Mouse (Mus musculus) spleen, adult 2 months (tissue): Measurements from ENCODE around the gene Ppp2r1b. TPM values are rescaled to one million over a fixed set of nuclear protein-coding genes. Genes with fewer than 3 reads are reported as not detected.

Experiments
- DNase-seq, 2 experiments: peaks; one replicate each; pipeline versions ENCODE4 v3.0.0 to v3.0.0-alpha.2; 2012 to 2021; ENCODE audit warnings: low spot score in 2 of 2, low read depth in 1 of 2
- H3K27ac ChIP-seq: fragments of 200-500 bp; 2 replicates; pipeline ENCODE4 v1.5.1; 2012; ENCODE audit warnings: low read length, inconsistent platforms; ENCODE audit not compliant: insufficient read depth
- H3K27me3 ChIP-seq: fragments of 200-500 bp; 2 replicates; pipeline ENCODE4 v1.6.1; 2012; ENCODE audit warnings: mild to moderate bottlenecking, moderate library complexity, low read length, inconsistent platforms; ENCODE audit not compliant: control insufficient read depth, insufficient read depth
- H3K36me3 ChIP-seq: fragments of 200-500 bp; 2 replicates; pipeline ENCODE4 v1.6.1; 2012; ENCODE audit warnings: mild to moderate bottlenecking, low read length, inconsistent platforms; ENCODE audit not compliant: control insufficient read depth, insufficient read depth
- H3K4me1 ChIP-seq: fragments of 200-500 bp; 2 replicates; pipeline ENCODE4 v1.6.1; 2011; ENCODE audit warnings: inconsistent platforms; ENCODE audit not compliant: control insufficient read depth, insufficient read depth, insufficient read length
- H3K4me3 ChIP-seq: fragments of 200-500 bp; 2 replicates; pipeline ENCODE4 v1.5.1; 2011; ENCODE audit warnings: mild to moderate bottlenecking, inconsistent platforms; ENCODE audit not compliant: insufficient read depth, insufficient read length; ENCODE audit errors: extremely low read depth
- CTCF ChIP-seq: fragments of 200-500 bp; IDR thresholded peaks from 2 replicates; pipeline ENCODE4 v1.5.1; 2011; ENCODE audit warnings: mild to moderate bottlenecking, inconsistent platforms; ENCODE audit not compliant: insufficient read depth, insufficient read length, insufficient replicate concordance; ENCODE audit errors: extremely low read depth
- POLR2A ChIP-seq: fragments of 200-500 bp; IDR thresholded peaks from 2 replicates; pipeline ENCODE4 v1.6.1; 2011; ENCODE audit warnings: low read depth, low read length, inconsistent platforms
- WGBS: fragments of 180-500 bp; shearing (Covaris S2); methylation state at CpG from one replicate; pipeline ENCODE4 v1.1.7; 2018; 5-methylcytosine and 5-hydroxymethylcytosine counted together
- polyA plus RNA-seq: library from polyadenylated mRNA; depleted of rRNA; stranded (reverse); fragments of >200 nt; gene quantifications from 2 replicates; pipeline ENCODE4 v1.2.3, GENCODE M21; 2012; rRNA removed

Ppp2r1b gene
- polyA plus RNA-seq, 1 experiment: 10.2 TPM

- 99% methylated on average over 2 of the region's 2 CpGs for WGBS
- no peak for TF ChIP-seq CTCF
- TF ChIP-seq POLR2A: no peak
- Histone ChIP-seq H3K4me1 (peaks cover 3% of the 10 kb centered on the region; the same call in 1 of the 2 replicates), H3K36me3 (no peaks in the 10 kb centered on the region), H3K4me3 (no peak overlapping the region), H3K27me3 (no peaks in the 10 kb centered on the region), H3K27ac (no peak overlapping the region)
- no peak for DNase-seq
Observed at GRCm38 (mm10) chr9:50942711-50943110, 97.6 kb downstream of the Ppp2r1b start.

Other genes starting within 250 kb of the Ppp2r1b start
- gene Sdhd, start 241.5 kb upstream of the Ppp2r1b start, polyA plus RNA-seq: 70.6 and 73.2 TPM in 2 replicates
- 39.0 and 67.3 TPM in 2 replicates for gene Timm8b, start 241.4 kb upstream of the Ppp2r1b start, polyA plus RNA-seq
- 0.07 and 0.18 TPM in 2 replicates for gene Pih1d2, start 228.0 kb upstream of the Ppp2r1b start, polyA plus RNA-seq
- gene Nkapd1, start 227.8 kb upstream of the Ppp2r1b start, polyA plus RNA-seq: 4.0 and 4.4 TPM in 2 replicates
- 4.9 and 5.2 TPM in 2 replicates for gene Dlat, start 185.5 kb upstream of the Ppp2r1b start, polyA plus RNA-seq
- gene Dixdc1, start 105.8 kb upstream of the Ppp2r1b start, polyA plus RNA-seq: 0.35 and 0.73 TPM in 2 replicates
- gene 2310030G06Rik, start 98.8 kb upstream of the Ppp2r1b start, polyA plus RNA-seq: 0.71 and 0.94 TPM in 2 replicates
- 13.5 and 19.8 TPM in 2 replicates for gene Cryab, start 94.0 kb upstream of the Ppp2r1b start, polyA plus RNA-seq
- 5.4 and 6.0 TPM in 2 replicates for gene Hspb2, start 92.9 kb upstream of the Ppp2r1b start, polyA plus RNA-seq
- gene Fdxacb1, start 77.1 kb upstream of the Ppp2r1b start, polyA plus RNA-seq: 2.6 and 3.2 TPM in 2 replicates
- 10.4 and 12.3 TPM in 2 replicates for gene Alg9, start 70.3 kb upstream of the Ppp2r1b start, polyA plus RNA-seq
- 9.2 and 10.5 TPM in 2 replicates for gene 1110032A03Rik, start 69.8 kb upstream of the Ppp2r1b start, polyA plus RNA-seq
- gene Sik2, start 163.8 kb downstream of the Ppp2r1b start, polyA plus RNA-seq: 12.5 and 19.4 TPM in 2 replicates
- gene Btg4, start 215.6 kb downstream of the Ppp2r1b start, polyA plus RNA-seq: not detected in 2 replicates
- 0.85 and 1.8 TPM in 2 replicates for gene Layn, start 231.8 kb downstream of the Ppp2r1b start, polyA plus RNA-seq